Mouse (Mus musculus) heart, postnatal 0 days (tissue): ENCODE measurements at regions not wholly inside any gene's neighbourhood (a gene's known extent, or its start where the extent isn't known, plus 50 kb on each side); places are given as distances from the start of the nearest gene placed in this dataset.

Experiments used
- CTCF ChIP-seq: IDR thresholded peaks from 2 replicates; pipeline ENCODE4 v1.5.1; 2016; ENCODE audit warnings: antibody characterized with exemption, control low read depth, low read depth
- EP300 ChIP-seq: IDR thresholded peaks from 2 replicates; pipeline ENCODE4 v1.6.1; 2016; ENCODE audit warnings: antibody characterized with exemption, low read depth

DNA sequence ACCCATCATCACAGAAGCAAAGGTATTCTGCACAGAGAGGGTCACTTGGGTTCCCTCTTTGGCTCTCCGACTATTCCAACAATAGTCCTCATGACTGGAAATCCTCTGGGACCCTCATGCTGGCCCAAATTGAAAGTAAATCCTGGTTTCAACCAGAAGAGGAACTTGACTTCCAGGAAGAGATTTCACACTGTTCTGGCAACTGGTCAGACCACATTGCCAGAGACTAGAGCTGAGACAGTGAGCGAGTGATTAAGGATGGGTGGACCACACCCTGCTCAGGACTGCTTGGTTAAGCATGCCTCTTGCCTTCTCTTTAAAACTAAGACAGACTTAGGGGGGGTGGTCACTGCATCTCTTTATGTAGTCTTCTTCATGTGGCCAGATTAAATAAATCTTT, 158.3 kb downstream of the Gm5426 start:
- TF ChIP-seq CTCF (no peak), EP300 (no peak)
